Mouse (Mus musculus) lung, adult 2 months (tissue): Measurements from ENCODE around the gene Nmt2. TPM values are rescaled to one million over a fixed set of nuclear protein-coding genes. Genes with fewer than 3 reads are reported as not detected.
A peak's percentile ranks its signal among the peaks of the same experiment; 100 is the strongest.

Source experiments
- DNase-seq: peaks from one replicate; pipeline ENCODE4 v3.0.0; 2022
- H3K4me1 ChIP-seq: fragments of 200-500 bp; 2 replicates; pipeline ENCODE4 v1.6.1; 2011; ENCODE audit warnings: low read length; ENCODE audit not compliant: control insufficient read depth, insufficient read depth
- H3K4me3 ChIP-seq: fragments of 200-500 bp; replicated peaks from 2 replicates; pipeline ENCODE3; 2011; ENCODE audit warnings: low read depth, mild to moderate bottlenecking, control low read depth, low read length; ENCODE audit errors: extremely low read depth
- CTCF ChIP-seq: fragments of 200-500 bp; IDR thresholded peaks from 2 replicates; pipeline ENCODE4 v1.5.1; 2011; ENCODE audit warnings: mild to moderate bottlenecking, low read length, control low read depth; ENCODE audit not compliant: insufficient read depth
- POLR2A ChIP-seq: fragments of 200-500 bp; IDR thresholded peaks from 2 replicates; pipeline ENCODE4 v1.6.1; 2011; ENCODE audit warnings: low read depth, mild to moderate bottlenecking, control low read depth, low read length, borderline replicate concordance; ENCODE audit errors: extremely low read depth
- WGBS: fragments of 180-500 bp; shearing (Covaris S2); methylation state at CpG from one replicate; pipeline ENCODE4 v1.1.7; 2018; 5-methylcytosine and 5-hydroxymethylcytosine counted together
- polyA plus RNA-seq: library from polyadenylated mRNA; depleted of rRNA; stranded (reverse); fragments of >200 nt; gene quantifications from 2 replicates; pipeline ENCODE4 v1.2.3, GENCODE M21; 2012

Gene Nmt2
- polyA plus RNA-seq, 1 experiment, result 6.8 TPM

DNA sequence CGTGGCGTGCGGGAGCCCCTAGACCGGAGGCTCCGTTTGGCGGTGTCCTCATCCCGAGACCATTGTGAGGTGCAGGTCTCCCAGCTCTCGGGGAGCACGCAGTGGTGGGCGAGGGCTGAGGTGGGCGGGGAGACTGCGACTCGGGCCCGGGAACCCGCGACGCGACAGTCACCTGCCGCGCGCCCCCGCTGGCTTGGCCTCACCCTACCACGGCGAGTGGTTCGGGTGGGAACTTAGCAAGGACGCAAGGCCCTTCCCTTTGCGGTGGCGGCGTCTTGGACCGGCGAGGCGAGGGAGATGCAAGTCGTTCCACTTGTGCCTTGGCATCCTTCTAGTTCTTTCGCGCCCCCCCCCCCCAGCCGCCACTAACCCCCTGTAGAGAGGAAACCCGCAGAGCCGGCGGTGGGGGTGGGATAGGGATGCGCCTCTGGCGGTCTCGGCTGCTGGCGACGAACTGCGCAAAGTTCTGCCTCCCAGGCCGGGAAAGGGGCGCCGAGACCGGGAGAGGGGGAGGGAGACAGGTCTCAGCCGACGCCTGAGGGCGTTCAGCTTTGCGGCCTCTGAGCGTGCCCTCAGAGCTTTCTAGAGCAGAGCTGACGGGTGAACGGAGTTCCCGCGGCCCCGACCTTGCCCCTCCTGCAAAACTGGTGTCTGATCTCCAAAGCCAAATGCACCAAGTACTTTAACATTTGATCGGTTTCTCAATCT, 615 bp downstream of the Nmt2 start:
- TF ChIP-seq CTCF (no peak), POLR2A (no peak)
- under 1% methylated on average over 60 of the region's 60 CpGs for WGBS
- peak; percentile 54 for DNase-seq
- Histone ChIP-seq H3K4me1 (peaks cover 6% of the 10 kb centered on the region), H3K4me3 (peak overlapping the region; percentile 76)

DNA sequence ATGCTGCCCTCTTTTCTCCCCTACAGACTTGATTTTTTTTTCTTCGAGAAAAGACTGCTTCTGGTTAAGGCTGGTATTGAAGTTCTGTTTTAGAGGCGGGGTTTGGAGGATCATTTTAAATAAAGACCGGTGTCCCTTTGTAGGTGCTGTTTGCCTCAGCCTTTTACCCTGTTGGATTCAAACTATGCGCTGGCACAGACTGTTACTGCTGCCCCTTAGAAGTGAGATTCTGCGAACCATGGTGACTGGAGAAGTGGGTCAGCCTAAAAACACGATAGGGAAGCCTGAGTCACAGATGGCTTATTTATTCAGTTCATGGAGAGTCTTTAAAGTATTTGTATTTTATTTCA, 1.1 kb downstream of the Nmt2 start:
- DNase-seq, result peak; percentile 17
- Histone ChIP-seq H3K4me3 (peak overlapping the region; percentile 76), H3K4me1 (peaks cover 6% of the 10 kb centered on the region)
- WGBS, result 6% methylated on average over 6 of the region's 6 CpGs
- TF ChIP-seq CTCF, result no peak
- no peak for TF ChIP-seq POLR2A

DNA sequence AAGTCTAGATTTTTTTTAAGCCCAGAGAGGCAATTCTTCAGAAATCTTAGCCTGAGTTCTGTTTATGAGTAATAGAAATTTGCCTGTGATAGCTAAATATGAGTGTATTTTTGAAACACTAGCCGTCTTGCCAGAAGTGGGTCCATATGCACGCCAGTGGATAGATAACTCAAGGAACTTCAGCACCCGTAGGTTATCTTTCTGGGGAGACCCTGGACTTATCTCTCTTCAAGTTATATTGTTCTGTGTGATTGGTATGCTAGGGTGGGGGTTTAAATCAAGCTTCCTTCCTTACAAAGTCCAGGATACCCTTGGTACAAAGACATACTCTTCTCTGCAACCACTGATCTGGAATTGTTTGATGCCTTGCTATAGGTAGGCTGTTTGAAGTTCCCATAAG, 1.7 kb downstream of the Nmt2 start:
- no peak for TF ChIP-seq CTCF
- TF ChIP-seq POLR2A, result no peak
- peaks cover 6% of the 10 kb centered on the region for H3K4me1 ChIP-seq
- DNase-seq, result no peak
- WGBS, result 51% methylated on average over 3 of the region's 3 CpGs
- H3K4me3 ChIP-seq, result no peak overlapping the region

- Histone ChIP-seq H3K4me3 (no peak overlapping the region), H3K4me1 (peaks cover 6% of the 10 kb centered on the region)
- TF ChIP-seq CTCF (no peak), POLR2A (no peak)
- WGBS, result 39% methylated on average over 2 of the region's 2 CpGs
- no peak for DNase-seq
Observed at GRCm38 (mm10) chr2:3286243-3286642, 2.2 kb downstream of the Nmt2 start.

DNA sequence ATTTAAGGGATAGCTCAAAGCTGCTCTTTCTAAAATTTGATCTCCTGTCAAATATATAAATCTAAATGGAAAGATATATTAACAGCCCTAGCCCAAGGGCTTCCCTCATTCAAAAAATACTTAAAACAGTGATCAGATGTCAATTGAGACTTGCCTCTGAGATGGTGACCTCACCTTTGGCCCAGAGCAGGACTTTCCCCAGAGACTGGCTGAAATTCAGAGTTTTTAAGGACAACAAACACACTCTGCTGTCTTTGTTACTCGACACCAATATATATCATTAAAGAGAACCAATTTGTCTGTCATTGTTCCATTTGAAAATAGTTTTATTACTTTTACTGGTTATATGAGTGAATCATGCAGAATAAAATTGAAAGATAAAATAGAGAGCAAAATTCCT, 5.6 kb downstream of the Nmt2 start:
- DNase-seq, result no peak
- TF ChIP-seq CTCF, result no peak
- no peak for TF ChIP-seq POLR2A
- H3K4me1 ChIP-seq, result peaks cover 8% of the 10 kb centered on the region
- WGBS, result 69% methylated on average over 1 of the region's 1 CpGs
- no peak overlapping the region for H3K4me3 ChIP-seq

DNA sequence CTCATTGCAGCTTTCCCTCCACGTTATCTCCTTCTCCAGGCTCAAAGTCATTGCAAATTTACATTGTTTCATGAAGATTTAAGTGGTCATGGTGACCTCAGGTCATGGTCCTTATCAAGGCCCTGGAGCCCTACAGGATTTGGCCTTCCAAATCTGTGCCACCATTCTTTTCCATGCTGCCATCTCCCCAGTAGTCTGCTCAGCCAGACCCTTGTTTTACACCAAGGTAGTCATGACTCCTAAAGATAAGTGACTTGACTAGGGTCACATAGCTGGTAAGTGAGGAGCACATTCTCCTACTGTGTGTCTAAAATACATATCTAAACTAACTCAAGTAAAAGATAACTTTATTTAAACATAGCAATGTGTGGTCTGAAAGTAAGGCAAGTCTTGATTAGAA, 8.2 kb downstream of the Nmt2 start:
- TF ChIP-seq CTCF (no peak), POLR2A (no peak)
- Histone ChIP-seq H3K4me3 (no peak overlapping the region), H3K4me1 (peaks cover 5% of the 10 kb centered on the region; the same call in 1 of the 2 replicates)
- no peak for DNase-seq
- 80% methylated on average over 1 of the region's 1 CpGs for WGBS

DNA sequence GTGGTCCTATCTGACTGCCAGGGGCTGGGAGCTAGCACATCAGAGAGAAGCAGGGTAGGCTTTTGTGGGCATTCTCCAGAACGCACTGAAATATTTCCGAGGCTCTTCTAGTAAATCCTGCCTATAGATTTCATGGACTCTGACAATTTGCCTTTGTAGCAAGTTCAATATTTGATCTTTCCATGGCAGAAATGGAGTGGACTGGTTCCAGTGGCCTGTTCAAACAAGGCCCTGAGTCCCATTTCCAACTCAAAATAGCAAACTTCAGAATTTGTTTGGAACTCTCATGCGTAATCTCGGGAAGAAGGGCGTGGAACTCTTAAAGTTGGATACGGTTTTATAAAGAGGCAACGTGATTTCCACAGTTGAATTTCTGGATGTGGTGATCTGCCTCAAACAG, 11.8 kb downstream of the Nmt2 start:
- TF ChIP-seq POLR2A, result no peak
- TF ChIP-seq CTCF, result no peak
- Histone ChIP-seq H3K4me1 (peaks cover 5% of the 10 kb centered on the region; the same call in 1 of the 2 replicates), H3K4me3 (no peak overlapping the region)
- DNase-seq, result no peak
- whole genome bisulfite sequencing, result 77% methylated on average over 7 of the region's 7 CpGs

DNA sequence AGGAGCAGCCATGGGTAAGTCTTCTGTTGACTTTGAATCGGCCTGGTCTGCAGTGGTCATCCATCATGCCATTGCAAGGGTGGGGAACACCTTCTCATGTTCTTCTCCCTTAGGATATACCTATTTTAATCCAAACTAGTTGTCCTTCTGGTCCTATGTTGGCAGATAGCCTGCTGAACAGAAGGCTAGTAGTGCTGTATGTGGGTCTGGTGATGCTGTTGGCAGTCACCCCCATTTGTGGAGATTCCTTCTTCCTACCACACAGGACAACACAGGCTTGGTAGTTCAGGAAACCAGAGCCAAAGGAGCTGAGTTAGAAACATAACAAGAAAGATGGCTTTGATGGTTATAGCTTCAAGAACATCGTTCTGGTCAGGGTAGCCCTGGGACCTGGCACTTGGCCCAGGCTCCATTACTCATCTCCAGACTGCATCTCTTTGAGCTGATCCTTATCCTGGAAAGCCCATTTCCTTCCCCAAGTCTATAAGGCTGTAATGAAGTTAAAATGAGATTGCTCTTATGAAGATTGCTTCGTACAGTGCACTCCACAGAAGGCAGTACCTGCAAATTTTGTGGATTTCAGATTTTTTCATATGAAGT, 21.5 kb downstream of the Nmt2 start:
- TF ChIP-seq CTCF, result no peak
- TF ChIP-seq POLR2A, result no peak
- no peak overlapping the region for H3K4me3 ChIP-seq
- H3K4me1 ChIP-seq, result no peaks in the 10 kb centered on the region
- WGBS, result 34% methylated on average over 3 of the region's 3 CpGs
- DNase-seq, result no peak

GRCm38 (mm10) chr2:3323132-3323531, 39.1 kb downstream of the Nmt2 start:
- Histone ChIP-seq H3K4me1 (peaks cover 2% of the 10 kb centered on the region; the same call in 1 of the 2 replicates), H3K4me3 (no peak overlapping the region)
- WGBS, result 48% methylated on average over 2 of the region's 2 CpGs
- TF ChIP-seq POLR2A (no peak), CTCF (no peak)
- DNase-seq, result no peak

DNA sequence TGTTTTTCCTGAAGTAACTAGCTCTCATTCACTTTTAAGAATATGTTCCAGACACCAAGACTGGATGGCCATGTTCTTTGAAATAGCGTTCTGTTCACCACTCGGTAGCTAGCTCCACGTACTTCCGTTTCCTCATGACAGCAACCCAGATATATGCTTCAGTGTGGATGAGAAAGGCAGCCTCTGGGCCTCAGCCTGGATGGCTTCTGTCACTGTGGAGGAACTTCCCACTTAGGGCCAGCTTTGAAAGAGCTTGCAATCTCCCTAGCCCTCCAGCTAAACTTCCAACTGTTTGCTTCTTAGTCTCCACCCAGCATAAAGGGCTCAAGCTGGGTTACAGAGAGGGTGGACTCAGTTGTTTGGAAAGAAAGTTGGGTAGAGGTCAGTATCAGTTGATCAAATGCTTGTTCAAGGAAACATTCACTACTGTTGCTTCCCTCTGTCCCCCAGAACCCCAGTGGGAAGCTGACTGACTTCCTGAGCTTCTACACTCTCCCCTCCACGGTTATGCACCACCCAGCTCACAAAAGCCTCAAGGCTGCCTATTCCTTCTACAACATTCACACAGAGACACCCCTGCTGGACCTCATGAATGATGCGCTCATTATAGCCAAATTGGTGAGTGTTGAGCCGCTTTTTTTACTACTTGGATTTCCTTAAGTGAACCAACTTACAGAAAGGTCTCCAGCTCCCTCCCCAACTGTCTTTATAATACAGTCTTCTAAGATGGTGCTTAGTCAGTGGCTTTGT, 40.5 kb downstream of the Nmt2 start:
- TF ChIP-seq POLR2A (no peak), CTCF (no peak)
- WGBS, result 92% methylated on average over 7 of the region's 7 CpGs

More for the DNA sequence above, 40.5 kb downstream of the Nmt2 start:
- DNase-seq, result no peak
- Histone ChIP-seq H3K4me1 (peaks cover 2% of the 10 kb centered on the region; the same call in 1 of the 2 replicates), H3K4me3 (no peak overlapping the region)
